Mouse (Mus musculus): ENCODE results near the gene C8g.

Gene C8g

DNA sequence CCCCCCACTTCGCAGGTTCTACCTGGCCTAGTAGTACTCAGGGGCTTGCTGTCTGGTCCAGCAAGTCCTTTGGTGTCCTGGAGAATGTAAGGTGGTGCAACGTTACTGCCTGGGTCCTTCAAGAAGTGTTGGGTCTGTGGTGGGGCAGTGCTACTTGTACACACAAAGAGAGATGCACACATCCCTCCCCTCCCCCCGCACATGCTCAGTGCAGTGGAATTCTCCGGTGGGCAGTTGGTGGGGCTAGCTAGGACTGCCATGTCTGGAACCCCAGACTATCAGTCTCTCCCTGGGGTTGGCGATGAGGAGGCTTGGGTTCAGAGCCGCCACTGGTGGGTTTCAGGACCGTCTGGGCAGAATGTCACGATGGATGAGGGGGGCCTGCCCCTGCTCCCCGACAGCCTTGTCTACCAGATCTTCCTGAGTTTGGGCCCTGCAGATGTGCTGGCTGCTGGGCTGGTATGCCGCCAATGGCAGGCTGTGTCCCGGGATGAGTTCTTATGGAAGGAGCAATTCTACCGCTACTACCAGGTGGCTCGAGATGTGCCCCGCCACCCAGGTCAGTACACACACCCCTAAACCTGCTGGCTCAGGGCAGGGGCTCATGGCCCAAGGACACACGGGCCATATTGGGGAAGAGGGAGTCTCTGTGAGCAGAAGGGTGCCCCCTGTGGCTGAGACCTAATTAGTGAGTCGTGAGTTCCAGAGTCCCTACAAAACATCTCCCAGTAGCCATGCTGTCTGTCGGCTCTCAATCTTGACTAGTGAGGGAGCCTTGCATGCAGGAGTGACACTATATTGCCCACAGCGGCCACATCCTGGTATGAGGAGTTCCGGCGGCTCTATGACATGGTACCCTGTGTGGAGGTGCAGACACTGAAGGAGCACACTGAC is at the start of gene C8g:
Gene C8g, minus strand, starts transcription at position 127 of the 894 bp plus-strand sequence.
- no peak for DNase-seq (ENCODE audit: low spot score)

DNA sequence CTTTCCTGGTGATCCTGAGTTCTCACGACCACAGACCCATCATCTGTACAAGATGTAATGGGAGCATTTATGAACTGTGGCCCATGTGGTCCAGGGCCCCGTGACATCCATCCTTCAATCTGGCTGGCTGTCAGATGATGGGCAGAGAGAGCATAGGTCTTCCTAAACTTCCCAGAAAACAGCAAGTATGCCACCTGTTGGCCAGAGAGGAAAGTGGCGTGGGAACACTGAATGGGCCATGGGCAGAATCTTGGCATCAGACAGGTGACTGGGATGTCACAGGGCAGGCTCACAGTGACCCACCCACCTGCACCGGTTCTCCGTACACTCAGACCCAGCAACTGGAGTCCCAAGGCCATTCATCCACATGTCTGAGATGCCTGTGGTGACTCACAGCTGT is 49.7 kb upstream of the C8g start:
- peak; percentile 56 for DNase-seq (ENCODE audit: low spot score)

DNA sequence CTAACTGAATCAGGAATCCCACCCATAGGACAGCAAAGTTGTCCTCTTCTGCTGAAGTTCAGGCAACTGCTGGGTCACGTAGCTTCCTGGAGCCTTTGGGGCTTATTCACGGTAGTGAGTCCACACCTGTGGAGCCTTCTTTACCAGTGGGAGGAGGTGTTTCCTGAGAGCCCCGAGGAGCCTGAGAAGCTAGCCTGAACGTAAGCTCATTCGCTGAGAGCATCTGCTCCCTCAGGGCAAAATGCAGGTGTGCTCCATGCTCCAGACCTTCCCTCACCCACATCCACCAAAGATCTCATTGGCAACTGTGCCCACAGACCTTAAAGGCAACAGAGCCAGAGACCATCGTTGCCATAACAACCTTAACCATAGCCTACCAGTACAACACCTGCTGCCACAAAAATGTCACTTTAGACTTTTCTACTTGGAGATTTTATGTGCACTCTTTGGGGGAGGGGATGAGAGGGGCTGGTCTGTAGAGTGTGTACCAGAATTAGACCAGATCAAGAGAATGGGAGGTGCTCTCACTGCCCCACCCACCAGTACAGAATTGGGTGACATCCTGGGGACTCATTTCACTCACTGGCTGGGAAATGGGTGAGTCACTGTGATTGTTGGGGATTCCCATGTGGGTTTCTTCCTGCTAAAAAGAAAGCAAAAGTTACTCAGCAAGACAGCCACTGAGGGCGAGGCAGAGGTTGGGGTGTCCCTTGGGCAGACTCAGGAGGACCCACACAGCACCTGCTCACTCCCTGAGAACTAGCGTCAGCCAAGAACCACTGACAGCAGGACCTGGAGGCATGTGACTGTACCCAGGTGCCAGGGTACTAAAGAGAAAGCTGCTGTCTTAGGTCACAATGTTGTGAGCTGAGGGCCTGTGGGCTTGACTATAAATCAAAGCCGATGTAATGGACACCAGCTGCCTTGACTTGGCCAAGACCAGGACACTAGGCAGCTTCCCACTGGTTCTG is 47.8 kb upstream of the C8g start:
- DNase-seq (ENCODE audit: low spot score): no peak

DNA sequence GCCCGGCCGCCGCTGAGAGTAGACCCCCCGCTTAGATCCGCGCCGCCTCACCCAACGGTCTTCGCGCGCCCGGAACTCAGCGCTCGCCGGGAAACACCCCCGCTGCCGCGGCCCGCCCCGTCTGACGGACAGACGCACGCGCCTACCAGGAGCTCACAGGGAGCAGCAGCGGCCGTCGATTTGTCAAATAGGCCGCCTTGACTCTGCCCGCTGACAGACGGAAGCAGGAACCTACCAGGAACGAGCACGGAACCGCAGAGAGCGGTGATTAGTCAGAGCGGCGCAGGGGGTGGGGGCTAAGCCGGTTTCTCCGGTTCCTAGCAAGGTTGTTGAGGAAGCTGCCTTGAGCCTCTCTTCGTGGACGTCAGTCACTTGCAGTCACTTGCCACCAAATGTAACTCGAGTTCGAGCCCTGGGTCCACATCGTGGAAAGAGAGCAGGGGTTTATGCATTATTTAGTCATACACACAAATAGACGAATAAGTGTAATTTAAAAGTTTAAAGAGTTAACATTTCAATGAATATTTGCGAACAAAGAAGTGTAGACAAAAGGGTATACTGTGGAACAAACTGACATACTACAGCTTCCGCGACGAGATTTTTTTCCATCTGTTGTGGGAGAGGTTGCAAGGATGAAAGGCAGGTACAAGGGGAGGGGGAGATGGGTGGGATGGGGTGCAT is 45.4 kb upstream of the C8g start, which contains the start of gene Traf2:
Gene Traf2, minus strand, starts transcription at position 130 of the 681 bp plus-strand sequence.
- DNase-seq (ENCODE audit: low spot score): peak; percentile 99

DNA sequence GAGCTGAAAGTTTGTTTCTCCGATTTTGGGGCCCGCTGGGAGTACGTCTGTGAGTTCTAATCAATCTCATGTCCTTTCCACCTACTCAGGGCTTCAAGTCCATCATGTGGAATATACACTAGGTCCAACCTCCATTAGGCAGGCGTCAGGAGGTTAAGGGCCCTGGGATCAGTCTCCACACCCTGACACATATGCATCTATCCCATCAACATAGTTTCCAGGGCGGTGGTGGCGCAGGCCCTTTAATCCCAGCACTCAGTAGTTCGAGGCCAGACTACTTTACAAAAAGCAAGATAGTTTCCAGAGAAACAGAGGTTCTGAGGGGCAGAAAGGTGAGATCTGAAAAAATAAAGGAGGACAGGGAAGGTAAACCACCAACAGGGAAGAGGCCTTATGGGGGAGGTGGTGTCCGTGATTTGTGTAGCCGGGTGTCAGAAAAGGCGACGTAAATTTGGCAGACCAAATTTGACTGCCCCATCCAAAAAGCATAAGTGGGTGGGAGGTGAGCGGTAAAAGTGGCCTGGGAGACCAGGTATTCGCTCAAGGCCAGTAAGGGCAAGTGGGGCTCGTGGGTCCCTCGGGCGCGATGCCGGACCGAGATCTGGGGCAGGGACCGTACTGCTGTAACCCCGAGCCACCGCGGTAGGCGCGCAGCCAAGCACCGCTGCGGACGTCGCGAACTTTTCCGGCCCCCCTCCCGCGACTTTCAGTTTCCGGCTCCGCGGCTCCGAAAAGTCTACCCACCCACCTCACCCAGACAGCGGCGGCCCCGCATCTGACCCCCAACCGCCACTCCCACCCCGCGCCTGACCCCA is 44.7 kb upstream of the C8g start:
- no peak for DNase-seq (ENCODE audit: low spot score)

DNA sequence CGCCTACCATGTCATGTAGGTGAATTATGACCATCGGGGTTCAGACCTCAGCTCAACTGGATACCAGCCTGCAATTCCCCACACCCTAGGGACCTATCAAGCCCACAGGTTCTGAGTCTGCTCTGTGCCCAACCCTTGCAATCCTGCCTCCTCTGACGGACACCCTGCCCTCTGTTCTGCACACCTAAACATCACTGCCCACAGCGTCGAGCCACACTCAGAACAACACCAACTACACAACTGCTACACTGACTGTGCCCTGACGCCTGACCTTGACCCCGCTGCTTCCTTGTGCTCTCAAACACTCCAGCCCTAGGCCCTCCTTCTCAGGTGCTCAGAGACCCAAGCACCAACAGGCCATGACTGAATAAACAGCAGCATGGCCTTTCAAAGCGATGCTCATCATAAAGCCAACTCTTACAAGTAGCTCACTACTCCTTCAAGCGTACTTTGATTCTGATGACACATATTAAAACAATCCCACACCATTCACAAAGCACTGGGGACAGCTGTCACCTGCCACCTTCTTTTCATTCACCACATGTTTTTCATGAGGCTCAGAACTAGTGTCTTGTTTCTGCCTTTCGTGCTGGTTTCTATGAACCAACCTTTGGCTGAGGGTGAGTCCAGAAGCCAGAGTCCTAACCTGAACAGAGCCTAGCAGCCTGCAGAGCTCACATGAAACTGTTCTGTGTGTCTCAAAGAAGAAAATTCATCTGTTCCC is 40.3 kb upstream of the C8g start:
- no peak for DNase-seq (ENCODE audit: low spot score)

DNA sequence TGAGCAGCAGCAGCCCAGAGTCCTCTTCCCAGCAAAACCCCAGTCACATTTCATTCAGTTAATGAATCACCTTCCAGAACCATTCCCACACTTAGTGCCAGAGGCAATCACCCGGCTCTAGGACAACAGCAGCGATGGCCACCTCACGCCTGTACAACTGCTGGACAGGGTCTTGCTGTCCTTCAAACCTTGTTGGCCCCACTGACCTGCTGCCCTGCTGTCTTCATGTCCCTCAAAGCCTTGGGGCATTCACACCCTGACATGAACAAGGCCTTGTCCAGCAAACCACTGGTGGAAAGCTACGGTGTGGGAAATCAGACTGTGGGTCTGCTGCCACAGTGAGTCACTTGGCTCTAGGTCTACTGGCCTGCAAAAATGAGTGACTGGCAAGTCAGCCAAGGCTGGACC is 39.0 kb upstream of the C8g start:
- no peak for DNase-seq (ENCODE audit: low spot score)

DNA sequence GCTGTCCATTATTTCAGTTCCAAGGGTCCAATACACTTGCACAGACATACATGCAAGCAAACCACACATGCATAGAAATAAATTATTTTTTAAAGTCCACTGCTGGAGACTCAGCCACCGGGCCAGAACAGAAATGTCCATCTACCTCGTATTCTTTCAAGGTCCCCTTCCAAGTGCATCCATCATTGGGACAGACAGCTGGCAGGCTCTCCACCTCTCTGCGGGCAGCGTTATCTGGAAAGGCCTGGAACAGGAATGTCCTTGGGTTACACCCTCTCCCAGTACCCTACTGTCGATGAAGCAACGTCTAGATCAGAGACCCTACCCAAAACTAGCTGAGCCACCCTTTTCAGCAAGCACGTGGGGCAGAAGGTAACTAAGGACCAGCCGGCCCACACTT is 35.0 kb upstream of the C8g start:
- DNase-seq (ENCODE audit: low spot score): no peak

DNA sequence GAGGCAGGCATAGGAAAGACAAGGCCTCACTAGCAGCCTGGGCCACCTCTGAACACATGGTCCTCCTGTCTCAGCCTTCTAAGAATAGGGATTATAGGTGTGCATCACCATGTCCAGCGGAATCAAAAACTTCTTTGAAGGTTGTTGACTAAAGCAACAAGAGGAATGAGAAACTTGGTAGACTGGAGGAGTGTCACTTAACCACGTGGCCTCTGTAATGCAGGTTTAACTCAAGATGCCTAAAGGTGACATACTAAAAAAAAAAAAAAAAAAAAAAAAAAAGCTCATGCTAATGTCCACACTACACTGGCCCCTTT is 33.3 kb upstream of the C8g start:
- DNase-seq (ENCODE audit: low spot score): no peak

DNA sequence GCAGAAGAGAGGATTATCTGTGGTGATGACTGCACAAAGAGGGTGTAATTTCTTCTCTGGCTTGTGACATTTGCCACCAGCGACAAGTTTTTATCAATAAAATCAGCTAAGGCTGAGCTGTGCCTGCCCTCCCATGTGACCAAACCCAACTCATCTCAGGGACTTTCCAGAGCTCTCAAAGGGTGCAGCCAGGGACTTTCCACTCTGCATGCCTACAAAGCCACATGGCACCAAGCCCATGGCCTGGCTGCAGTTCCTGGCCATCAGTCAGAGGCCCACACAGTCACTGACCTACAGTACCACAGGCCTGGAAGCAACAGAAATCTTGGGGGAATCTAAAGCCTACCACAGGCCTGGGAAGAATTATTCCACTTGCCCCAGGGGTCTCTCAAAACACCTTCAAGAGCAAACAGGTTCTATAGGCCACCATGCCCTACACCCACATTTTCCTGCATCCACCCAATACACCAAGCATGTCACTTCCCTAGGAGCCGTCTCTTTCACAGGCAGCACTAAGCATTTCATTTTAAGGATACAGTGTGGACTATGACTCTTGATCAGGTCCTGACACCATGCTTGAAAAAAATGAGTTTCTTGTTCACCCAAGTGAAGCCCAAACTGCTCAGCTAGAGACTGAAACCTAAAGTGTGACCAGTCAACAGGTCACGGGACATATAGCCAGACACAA is 32.8 kb upstream of the C8g start:
- no peak for DNase-seq (ENCODE audit: low spot score)

DNA sequence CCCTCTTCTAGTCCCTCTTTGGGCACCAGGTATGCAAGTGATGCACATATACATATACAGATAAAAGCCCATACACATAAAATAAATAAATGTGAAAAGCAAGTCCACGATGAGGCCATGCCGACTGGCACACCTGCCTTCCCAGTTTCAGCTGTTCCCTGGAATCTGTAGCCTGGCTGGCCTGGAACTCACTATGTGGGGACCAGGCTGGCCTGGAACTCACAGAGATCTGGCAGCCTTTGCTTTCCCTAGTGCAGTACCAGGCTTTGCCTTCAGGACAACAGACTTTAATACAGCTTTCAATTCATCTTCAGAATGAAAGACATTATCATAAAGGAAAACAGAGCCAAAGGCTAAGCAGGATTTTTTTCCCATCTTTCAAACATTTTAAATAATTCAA is 32.2 kb upstream of the C8g start:
- no peak for DNase-seq (ENCODE audit: low spot score)

DNA sequence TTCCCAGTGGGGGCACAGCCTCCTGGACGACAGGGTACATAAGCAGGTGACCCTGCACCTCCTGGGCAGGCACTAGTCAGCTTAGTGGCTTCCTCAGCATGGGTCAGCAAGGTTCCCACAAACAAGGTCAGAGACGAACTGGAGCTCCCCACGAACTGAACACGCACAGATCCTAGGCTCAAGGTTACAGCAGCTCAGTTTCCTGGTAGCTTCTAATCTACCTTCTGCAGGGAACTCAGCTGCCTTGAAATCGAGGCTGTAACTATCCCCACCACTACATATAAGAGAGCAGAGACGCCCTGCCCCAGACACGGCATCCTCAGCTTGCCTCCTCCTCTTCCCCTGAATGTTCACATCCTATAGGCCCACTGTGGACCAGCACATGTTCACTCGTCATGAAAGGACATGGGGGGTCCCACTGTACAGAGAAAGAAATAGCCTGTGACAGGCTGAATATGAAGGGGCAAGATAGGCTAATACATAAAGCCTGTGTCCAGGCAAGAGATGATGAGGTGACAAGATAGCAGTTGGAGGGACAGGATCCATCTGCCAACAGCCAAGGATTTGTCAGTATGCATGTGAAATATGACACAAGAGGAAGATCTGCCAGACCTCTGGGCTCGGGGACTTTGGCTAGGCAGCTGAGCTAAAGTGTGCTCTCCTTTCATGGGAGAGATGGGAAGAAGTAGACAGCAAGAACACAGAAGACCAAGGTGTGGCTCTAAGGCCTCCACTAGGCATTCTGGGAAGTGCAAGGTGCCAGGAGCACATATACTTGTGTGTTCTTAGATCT is 25.2 kb upstream of the C8g start:
- DNase-seq (ENCODE audit: low spot score): no peak

DNA sequence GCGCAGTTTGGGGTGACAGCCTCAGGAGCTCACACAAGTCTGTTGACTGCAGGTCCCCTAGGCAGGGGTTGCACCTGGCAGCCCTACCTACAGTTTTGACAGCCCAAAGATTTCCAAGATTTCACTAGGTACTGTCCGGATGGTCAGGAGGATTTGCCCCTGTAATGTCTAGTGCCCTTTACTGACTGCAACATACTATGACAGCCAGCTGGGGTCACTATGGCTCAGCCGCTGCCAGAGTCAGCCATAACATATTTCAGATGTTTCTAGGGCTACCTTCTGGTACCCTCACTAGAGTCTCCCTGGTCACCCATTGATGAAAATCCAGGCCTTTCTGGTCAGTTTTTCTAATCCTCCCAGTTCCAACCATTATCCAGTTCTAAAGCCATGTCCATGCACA is 8.4 kb upstream of the C8g start:
- no peak for DNase-seq (ENCODE audit: low spot score)

DNA sequence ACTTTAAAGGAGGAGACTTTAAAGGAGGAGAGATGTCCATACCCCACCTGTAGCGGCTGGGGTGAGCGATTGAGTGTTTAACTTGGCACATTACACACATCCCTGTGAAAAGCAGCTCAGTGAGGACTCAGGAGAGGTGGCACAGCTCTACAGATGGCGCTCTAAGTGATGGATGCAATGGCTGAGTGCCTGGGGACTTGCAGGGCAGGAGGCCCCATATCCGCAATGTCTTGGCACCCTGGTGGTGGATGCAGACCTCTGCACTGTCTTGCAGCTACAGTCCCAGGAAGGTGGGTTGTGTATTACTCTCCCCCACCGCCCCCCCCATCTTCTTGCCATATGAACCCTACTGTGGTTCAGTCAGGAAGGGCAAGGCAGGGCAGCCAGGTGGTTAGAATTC is 5.4 kb upstream of the C8g start:
- peak; percentile 41 for DNase-seq (ENCODE audit: low spot score)

DNA sequence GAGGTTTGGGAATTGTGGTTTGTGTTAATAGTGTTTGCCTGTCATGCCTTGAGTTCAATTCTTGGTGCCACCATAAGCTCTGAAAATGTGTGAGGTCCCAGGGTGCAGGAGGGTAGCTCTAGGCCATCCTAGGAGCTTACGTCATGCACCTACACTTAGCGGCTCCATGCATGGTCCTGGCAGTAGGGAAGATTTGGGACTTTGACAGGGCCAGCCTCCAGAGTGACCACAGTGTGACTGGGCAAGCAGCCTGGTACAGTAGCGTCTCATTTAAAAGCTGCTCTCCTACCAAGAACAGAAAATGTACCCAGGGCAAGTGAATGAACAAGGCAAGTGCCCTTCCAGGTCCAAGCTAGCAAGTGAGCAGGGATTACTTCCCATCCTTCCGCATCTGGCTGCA is 4.3 kb upstream of the C8g start:
- DNase-seq (ENCODE audit: low spot score): no peak

DNA sequence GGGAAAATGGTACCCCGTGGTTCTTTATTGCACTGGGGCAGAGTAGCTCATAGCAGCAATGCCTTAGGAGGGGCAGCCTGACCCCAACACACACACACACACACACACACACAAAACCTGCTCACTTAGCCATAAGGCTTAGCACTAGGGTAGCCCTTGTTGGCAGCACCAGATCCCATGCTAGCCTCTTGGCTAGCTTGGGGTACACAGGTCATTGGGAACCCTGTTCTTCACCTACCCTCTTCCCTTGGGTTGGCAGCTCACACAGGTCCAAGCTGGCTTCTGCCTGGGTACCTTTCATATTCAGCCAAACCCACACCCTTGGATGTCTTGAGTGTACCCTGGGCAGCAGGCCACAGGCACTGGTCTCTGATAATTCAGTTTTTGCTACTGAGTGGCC is 3.5 kb upstream of the C8g start:
- DNase-seq (ENCODE audit: low spot score): no peak

DNA sequence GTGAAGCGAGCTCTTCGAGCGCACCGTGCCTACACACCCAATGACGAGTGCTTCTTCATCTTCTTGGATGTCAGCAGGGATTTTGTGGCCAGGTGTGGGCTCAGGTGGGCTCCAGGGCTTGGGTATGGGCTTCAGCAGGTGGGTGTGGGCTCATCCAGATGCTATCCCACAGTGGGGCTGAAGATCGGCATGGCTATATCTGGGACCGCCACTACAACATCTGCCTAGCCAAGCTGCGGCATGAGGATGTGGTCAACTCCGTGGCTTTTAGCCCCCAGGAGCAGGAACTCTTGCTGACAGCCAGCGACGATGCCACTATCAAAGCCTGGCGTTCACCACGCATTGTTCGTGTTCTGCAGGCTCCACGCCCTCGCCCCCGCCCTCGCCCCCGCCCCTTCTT is 3.0 kb upstream of the C8g start:
- DNase-seq (ENCODE audit: low spot score): no peak

DNA sequence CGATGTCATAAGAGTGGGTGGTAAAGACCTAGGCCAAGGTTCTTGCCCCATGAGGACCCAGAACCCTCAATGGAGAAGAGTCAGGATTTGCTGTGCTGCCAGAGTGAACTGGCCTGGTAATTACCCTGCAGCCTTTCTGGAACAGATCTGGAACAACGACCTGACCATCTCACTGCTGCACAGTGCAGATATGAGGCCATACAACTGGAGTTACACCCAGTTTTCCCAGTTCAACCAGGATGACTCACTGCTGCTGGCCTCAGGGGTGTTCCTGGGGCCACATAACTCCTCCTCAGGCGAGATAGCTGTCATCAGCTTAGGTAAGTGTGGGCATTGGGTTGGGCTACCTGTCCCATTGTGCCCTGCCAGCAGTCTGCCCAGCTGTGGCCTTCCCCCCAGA is 1.2 kb upstream of the C8g start:
- DNase-seq (ENCODE audit: low spot score): no peak

DNA sequence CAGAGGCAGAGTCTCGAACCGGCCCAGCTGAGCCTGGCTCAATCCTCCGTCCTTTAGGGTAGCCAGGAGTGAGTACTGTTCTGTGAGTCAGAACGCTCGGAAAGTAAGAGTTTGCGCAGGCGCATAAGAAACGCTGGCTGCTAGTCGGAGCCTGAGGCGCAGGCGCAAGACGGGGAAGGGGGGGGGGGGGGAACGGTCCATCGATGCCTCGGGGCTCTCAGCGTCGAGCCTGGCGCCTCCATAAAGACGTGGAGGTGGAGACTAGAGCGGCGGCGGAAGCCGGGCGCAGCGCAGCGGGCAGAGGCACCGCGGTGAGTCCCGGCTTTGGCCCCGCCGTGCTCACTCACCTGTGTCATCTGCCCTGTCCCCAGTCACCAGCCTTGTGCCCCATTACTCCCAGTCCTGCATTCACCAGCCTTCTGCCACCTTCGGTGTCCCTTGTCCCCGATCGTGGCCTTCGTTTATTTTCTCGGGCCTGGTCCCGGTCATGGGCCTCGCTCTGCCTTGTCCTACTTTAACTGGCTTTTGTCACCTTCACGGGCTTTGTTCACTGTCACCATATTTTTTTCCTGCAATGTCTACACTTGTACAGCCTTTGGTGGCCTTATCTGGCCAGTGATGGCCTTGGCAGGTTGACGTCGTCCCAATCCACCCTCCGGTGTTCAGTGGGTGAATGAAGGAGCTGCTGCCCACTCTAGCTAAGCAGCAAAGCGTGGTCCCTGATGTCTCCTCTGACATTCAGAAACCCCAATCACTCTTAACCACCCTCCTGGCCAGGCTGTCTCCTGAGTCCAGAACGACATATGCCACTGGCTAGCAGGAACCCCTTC is 728 bp downstream of the C8g start, which contains the start of gene Fbxw5:
Gene Fbxw5, plus strand, starts transcription at position 175 of the 830 bp plus-strand sequence.
- DNase-seq (ENCODE audit: low spot score): peak; percentile 94

Measured in embryo, embryonic 10 days (tissue).